Mouse (Mus musculus) E14TG2a.4 (cell line): ENCODE measurements at regions not wholly inside any gene's neighbourhood (a gene's known extent, or its start where the extent isn't known, plus 50 kb on each side); places are given as distances from the start of the nearest gene placed in this dataset.

Source experiments
- H3K27me3 ChIP-seq: 2 replicates; pipeline ENCODE4 v1.6.1; 2014; ENCODE audit warnings: low read length, control low read depth; ENCODE audit not compliant: insufficient read depth
- H3K36me3 ChIP-seq: 2 replicates; pipeline ENCODE4 v1.6.1; 2014; ENCODE audit warnings: low read length, control low read depth; ENCODE audit not compliant: insufficient read depth
- H3K4me1 ChIP-seq: replicated peaks from 2 replicates; pipeline ENCODE4 v1.6.1; 2014; ENCODE audit warnings: low read depth, low read length, control low read depth
- H3K4me3 ChIP-seq: replicated peaks from 2 replicates; pipeline ENCODE4 v1.5.1; 2014; ENCODE audit warnings: mild to moderate bottlenecking, low read length
- H3K9me3 ChIP-seq: 2 replicates; pipeline ENCODE4 v1.6.1; 2014; ENCODE audit warnings: low read length, control low read depth
- CTCF ChIP-seq: conservative IDR thresholded peaks from 2 replicates; pipeline ENCODE4 v1.5.1; 2014; ENCODE audit warnings: low read length
- NANOG ChIP-seq: IDR thresholded peaks from 2 replicates; pipeline ENCODE4 v1.6.1; 2014; ENCODE audit warnings: borderline replicate concordance, low read length, mixed read lengths
- POU5F1 ChIP-seq: IDR thresholded peaks from 2 replicates; pipeline ENCODE4 v1.6.1; 2014; ENCODE audit warnings: low read length, borderline replicate concordance

DNA sequence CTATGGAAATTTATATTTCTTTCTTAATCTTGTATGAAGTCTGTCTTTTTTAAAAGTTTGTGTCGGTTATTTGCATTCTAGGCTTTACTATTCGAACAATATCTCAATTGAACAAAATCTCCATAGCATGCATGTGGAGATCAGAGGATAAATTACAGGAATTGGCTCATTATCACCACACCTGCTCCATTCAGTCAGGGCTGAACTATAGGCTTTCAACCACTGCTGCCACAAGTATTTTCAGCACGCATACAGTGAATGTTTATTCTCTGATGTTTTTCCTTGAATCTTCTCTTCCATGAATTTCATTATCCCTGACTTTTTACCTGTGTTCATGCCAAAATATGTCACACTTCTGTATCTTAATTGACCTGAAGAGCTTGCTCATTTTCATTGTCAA is 207.2 kb downstream of the Etv1 start:
- Histone ChIP-seq H3K4me1 (no peaks in the 10 kb centered on the region), H3K27me3 (no peaks in the 10 kb centered on the region), H3K36me3 (no peaks in the 10 kb centered on the region), H3K9me3 (peaks cover 14% of the 10 kb centered on the region), H3K4me3 (no peak overlapping the region)
- TF ChIP-seq CTCF (no peak), NANOG (no peak), POU5F1 (no peak)

DNA sequence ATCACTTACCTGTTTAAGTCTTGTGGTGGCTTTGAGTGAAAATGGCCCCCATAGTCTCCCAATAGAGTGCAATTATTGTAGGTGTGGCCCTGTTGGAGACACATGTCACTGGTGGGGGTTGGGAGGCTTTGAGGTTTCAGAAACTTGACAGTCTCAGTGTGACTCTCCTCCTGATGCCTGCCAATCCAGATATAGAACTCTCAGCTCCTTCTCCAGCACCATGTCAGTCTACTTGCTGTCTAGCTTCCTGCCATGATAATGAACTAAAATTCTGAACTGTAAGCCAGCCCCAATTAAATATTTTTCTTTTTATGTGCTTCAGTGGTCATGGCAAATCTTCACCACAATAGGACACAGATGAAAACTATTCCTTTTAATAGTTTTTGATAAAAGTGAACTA is 208.1 kb downstream of the Etv1 start:
- no peak for TF ChIP-seq CTCF
- TF ChIP-seq NANOG = no peak
- TF ChIP-seq POU5F1 = no peak
- no peaks in the 10 kb centered on the region for H3K4me1 ChIP-seq
- peaks cover 11% of the 10 kb centered on the region for H3K9me3 ChIP-seq
- no peaks in the 10 kb centered on the region for H3K36me3 ChIP-seq
- H3K4me3 ChIP-seq = no peak overlapping the region
- H3K27me3 ChIP-seq = no peaks in the 10 kb centered on the region

DNA sequence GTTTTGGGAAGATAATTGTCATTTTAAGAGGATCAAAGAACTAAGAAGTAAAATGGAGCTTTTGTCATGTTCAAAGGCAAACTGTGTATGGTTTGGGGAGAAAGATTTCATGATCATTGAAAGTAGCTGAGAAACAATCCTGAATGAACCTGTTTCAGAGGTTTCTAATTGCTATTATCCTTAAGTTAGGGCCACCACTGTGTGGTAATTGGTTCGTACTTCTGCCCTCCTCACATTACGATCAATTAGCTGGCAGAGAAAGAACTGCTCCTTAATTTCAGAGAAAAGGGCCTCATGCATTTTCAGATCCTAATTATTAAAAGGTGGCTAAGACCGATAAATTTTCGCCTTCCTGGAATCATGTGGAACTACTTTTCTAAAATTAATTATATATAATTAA is 208.6 kb downstream of the Etv1 start:
- no peak for TF ChIP-seq POU5F1
- TF ChIP-seq CTCF = no peak
- no peak for TF ChIP-seq NANOG
- Histone ChIP-seq H3K36me3 (no peaks in the 10 kb centered on the region), H3K4me1 (no peaks in the 10 kb centered on the region), H3K9me3 (peaks cover 6% of the 10 kb centered on the region), H3K4me3 (no peak overlapping the region), H3K27me3 (no peaks in the 10 kb centered on the region)

DNA sequence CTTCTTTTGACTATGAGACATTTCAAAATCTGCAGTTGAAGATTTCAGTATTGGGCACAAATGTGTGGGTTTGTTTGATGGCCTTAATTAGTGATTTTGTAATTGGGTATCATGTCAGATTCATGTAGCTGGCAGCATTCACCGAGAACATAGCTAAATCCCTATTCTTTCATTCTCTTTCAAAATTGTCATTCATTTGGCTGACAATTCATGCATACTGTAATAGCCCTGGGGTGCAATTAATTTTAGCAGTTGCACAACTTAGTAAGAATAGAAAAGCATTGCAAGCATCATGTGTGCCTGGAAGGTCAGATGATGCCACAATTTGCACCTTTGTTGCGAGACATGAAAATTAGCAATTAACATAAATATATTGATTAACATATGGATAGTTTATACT is 248.0 kb downstream of the Etv1 start:
- no peak overlapping the region for H3K4me3 ChIP-seq
- no peak for TF ChIP-seq POU5F1
- no peak for TF ChIP-seq NANOG
- TF ChIP-seq CTCF = no peak
- no peaks in the 10 kb centered on the region for H3K27me3 ChIP-seq
- H3K4me1 ChIP-seq = no peaks in the 10 kb centered on the region
- H3K36me3 ChIP-seq = no peaks in the 10 kb centered on the region
- H3K9me3 ChIP-seq = no peaks in the 10 kb centered on the region

DNA sequence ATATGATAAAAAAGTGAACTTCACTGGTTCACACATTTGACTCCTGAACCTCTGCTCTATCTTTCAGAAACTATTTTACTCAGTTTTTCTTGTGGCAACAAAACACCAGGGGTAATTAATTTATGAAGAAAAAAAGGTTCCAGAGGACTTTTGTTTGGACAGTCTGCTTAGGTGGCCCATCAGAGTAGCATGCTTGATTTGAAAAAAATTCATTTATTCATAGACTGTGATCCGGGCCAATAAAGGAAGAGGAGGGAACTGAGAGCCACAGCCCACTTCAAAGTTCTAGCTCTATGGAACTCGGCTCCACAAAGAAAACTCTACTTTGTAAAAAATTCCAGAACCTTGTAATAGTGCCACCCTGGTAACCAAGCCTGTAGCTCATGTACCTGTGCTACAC is 248.8 kb downstream of the Etv1 start:
- no peak overlapping the region for H3K4me3 ChIP-seq
- no peaks in the 10 kb centered on the region for H3K4me1 ChIP-seq
- no peaks in the 10 kb centered on the region for H3K9me3 ChIP-seq
- no peak for TF ChIP-seq CTCF
- TF ChIP-seq POU5F1 = no peak
- TF ChIP-seq NANOG = no peak
- H3K36me3 ChIP-seq = no peaks in the 10 kb centered on the region
- no peaks in the 10 kb centered on the region for H3K27me3 ChIP-seq

DNA sequence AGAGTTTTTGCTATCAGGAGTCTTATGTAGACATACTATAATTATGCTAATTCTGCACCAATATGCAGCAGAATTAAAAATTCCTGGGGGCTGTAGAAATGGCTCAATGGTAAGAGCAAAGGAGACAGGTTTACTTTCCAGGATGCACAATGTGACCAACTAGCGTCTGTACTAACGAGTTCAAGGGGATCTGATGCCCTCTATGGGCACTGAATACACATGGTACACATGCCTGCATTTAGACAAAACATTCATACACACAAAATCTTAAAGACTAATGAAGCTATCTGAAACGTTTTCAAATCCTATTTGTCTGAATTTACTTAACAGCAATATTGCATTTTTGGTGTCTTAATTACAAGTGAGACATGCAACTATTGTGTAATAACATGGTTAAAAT is 254.8 kb downstream of the Etv1 start:
- Histone ChIP-seq H3K27me3 (no peaks in the 10 kb centered on the region), H3K4me1 (peaks cover 4% of the 10 kb centered on the region; the same call in 1 of the 2 replicates), H3K36me3 (no peaks in the 10 kb centered on the region), H3K4me3 (no peak overlapping the region), H3K9me3 (no peaks in the 10 kb centered on the region)
- no peak for TF ChIP-seq CTCF
- no peak for TF ChIP-seq POU5F1
- no peak for TF ChIP-seq NANOG

DNA sequence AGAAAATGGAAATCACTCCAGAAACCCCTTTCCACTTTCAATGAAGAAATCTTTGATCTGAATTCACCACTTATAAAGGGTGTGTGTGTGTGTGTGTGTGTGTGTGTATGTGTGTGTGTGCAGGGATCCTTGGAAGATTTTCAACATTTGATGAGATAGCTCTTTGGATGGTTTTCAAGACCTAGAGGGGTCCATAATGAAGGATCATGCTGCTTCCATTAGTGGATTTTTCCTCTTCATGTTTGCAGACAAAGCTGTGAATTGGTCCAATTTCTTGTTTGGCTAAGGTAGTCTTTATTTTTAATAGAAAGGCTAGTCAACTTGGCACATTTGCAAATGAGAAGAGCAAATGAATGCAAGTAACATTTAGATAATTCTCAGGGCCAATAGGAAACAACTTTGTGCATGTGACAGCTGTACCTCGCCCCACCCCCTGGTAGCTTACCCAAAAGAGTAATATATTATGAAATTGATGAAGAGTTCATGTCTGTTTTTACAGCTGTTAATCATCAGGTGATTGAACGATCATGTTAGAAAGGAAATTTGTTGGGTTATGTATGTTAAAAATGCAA is 257.4 kb downstream of the Etv1 start:
- no peaks in the 10 kb centered on the region for H3K27me3 ChIP-seq
- H3K4me1 ChIP-seq = peaks cover 4% of the 10 kb centered on the region; the same call in 1 of the 2 replicates
- H3K9me3 ChIP-seq = 0 out of 2 replicates have a peak, but pooled peaks cover 4% of the 10 kb centered on the region
- TF ChIP-seq NANOG = no peak
- TF ChIP-seq CTCF = no peak
- no peak for TF ChIP-seq POU5F1
- H3K36me3 ChIP-seq = no peaks in the 10 kb centered on the region
- H3K4me3 ChIP-seq = no peak overlapping the region

DNA sequence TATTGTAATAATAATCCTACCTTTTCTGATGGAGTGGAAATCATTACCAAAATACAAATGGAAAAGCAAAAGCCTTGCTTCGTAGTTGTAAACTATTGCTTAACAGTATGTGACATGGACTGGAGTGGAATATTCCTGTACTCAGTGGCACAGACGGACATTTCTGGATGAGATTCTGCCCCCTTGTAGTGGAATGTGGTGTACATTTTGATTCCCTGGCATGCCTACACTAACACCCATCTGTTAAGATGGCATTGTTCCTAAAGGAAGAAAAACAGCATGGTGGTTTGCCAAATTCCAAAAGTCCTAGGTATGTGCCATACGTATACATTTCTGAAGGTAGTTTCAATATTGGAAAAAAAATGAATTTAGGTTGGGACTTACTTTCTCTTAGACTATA is 258.9 kb downstream of the Etv1 start:
- Histone ChIP-seq H3K4me3 (no peak overlapping the region), H3K36me3 (no peaks in the 10 kb centered on the region), H3K4me1 (peaks cover 4% of the 10 kb centered on the region; the same call in 1 of the 2 replicates), H3K9me3 (peaks cover 9% of the 10 kb centered on the region; the same call in 1 of the 2 replicates), H3K27me3 (no peaks in the 10 kb centered on the region)
- no peak for TF ChIP-seq NANOG
- no peak for TF ChIP-seq POU5F1
- no peak for TF ChIP-seq CTCF

DNA sequence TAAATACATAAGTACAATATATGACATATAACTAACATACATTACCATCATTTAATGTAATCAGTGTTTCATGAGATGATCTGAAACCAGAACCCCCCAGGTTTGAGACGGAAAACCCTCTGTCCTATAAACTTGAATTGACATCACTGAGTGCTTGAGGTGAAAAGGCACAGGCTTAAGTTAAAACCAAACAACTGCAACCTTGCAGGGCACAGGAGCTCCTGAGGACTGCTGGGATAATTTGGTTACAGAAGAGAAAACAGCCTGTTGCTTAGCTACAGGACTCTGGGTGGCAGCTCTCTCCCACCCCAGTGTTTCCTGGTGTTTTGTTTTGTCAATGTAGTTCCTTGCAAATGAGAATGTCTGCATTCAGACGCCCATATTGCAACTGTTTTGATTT is 259.5 kb downstream of the Etv1 start:
- Histone ChIP-seq H3K4me1 (peaks cover 4% of the 10 kb centered on the region; the same call in 1 of the 2 replicates), H3K9me3 (peaks cover 9% of the 10 kb centered on the region; the same call in 1 of the 2 replicates), H3K36me3 (no peaks in the 10 kb centered on the region), H3K27me3 (no peaks in the 10 kb centered on the region), H3K4me3 (no peak overlapping the region)
- no peak for TF ChIP-seq POU5F1
- no peak for TF ChIP-seq NANOG
- no peak for TF ChIP-seq CTCF
